Mouse (Mus musculus) c-Kit-positive CD71-positive TER-119-positive erythroid progenitor cells, embryonic 14.5 days (primary cell): ENCODE results near the gene Lacc1.
"Not testable (repeated sequence)": the region's sequence is repeated elsewhere in the genome, so short reads cannot be mapped to it uniquely, and the experiment has no call there.

ENCODE experiments used
- DNase-seq: peaks from one replicate; pipeline ENCODE4 v3.0.0-alpha.2; 2013; ENCODE audit warnings: low spot score

Lacc1 gene

DNA sequence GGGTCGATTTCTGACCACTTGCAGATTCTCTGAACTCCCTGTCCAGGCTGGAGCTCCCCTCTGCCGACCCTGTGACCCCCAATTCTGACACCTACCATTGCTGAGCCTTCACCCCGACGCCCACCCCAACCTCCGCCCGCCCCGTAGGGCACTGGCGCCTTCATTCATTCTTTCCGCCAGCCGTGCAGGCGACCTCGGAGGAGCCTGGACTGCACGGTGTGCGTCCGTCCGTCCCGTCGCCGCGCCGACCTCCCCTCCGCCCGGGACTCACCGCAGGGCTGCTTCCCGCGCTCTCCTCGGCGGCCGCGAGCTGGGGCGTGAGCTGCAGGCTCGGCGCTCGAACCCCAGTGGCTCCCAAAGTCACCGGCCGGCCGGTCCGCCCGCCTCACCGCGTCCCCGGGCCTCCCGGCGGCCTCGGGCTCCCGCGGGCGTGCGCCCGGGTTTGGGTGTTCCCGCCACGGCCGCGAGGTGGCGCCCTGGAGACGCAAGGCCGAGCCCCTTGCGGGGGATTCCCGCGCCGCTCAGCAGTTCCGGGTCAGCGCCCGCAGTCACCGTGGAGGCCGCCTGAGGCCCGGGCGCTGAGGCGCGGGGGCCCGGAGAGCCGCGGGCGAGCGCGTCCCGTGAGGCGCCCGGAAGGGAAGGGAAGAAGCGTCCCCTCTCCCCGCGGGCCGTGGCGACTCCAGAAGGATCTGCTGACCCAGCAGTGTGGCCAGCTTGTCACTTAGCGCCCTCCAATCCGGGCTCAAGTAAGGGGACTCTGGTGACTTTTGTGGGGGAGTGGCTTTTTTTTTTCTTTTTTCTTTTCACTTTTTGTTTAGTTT, at the start of gene Lacc1, which contains the start of gene Ccdc122:
TSS of gene Lacc1 (minus strand) at position 679 of the 821 bp plus-strand sequence.
TSS of gene Ccdc122 (plus strand) at position 547 of the 821 bp plus-strand sequence.
- DNase-seq, result peak; percentile 60

DNA sequence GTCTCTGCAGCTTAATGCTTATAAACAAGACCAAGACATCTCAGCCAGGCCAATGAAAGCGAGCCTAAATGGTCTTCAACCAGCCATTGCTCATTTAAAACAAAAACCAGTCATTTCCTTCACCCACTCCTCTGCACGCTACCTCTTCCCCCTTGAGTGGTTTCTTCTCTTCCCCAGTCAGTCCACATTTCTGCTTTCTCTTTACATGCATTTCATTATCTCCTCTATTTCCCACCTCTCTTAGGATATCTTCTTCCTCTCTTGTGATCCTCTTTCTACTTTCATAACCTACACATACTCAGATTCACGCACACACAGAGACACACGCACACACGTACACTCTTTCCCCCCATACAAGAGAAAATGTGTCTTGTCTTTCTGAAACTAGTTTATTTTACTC, 44.5 kb upstream of the Lacc1 start:
- no peak for DNase-seq

- DNase-seq, result no peak
Observed at GRCm38 (mm10) chr14:77069361-77069760, 32.7 kb upstream of the Lacc1 start.

GRCm38 (mm10) chr14:77053288-77053687, 16.6 kb upstream of the Lacc1 start:
- no peak for DNase-seq

- no peak for DNase-seq
Observed at GRCm38 (mm10) chr14:77037832-77038425, 1.2 kb upstream of the Lacc1 start.

DNA sequence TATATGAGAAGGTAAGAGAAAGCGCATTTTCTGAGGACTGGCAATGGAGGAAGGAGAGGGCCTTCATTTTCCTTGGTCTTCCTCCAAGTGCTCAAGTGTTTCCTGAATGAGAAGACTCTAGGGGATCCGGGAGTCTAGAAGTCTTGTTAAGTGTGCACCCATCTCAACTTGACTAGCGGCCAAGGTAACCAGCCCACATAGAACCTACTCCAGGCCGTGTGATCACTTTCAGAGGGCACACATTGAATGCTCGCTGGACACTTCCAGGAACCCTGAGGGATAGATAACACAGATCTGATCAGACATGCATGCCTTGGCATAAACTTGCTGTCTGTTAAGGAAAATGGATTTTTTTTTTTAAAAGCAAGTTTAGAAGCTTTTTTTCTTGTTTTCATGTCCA, 626 bp upstream of the Lacc1 start:
- no peak for DNase-seq

GRCm38 (mm10) chr14:77034970-77035369, 1.7 kb downstream of the Lacc1 start:
- no peak for DNase-seq

DNA sequence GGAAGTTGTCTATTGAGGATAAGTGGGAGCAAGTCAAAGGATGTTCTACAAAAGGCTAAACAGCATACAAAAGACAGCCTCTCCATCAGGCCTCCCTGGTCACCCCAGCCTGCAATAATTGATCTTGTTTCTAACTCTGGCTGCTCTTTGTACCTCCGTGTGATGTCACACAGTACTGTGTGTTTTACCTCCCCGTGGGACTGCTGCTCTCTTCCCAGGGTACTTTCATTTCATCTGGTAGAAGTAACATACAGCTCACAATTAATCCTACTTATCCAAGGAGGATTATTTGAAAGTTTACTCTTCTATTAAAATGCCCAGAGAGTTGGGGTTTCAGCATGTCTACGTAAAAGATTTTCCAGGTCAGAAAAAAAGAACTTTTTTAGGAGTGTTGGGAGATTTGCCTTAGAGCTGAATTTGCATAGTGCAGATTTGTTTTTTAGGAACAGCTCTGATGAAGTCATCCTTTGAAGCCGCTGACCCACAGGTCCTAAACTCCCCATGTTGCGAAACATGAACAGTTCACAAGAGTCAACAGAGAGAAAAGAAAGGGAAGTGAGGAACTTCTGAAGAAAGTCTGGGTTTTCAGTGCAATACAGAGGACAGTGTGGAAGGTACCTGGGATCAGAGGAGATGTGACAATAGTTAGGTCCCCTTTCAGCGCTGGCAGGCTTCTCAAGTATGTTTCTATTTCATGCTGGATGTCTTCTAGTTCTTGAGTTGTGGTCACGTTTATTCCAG, 2.4 kb downstream of the Lacc1 start:
- no peak for DNase-seq

GRCm38 (mm10) chr14:77033391-77033790, 3.3 kb downstream of the Lacc1 start:
- DNase-seq, result no peak

DNA sequence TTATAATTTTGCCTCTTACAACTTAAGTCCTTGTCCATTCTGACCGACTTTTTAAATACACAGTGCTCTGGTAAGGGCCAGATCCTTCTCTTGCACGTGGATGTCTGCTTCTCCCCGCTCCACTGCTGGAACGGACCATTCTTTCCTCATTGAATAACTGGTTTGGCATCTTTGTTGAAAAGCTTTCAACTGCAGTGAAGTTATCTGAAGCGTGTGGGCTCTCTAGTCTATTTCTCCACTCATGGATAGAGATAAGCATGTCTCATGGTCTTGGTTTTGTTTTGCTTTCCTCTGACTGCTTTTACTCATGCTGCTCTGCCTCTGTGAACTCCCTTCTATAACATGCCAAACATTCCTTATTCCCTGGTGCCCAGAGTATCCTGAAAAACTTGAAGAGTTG, 4.3 kb downstream of the Lacc1 start:
- no peak for DNase-seq

DNA sequence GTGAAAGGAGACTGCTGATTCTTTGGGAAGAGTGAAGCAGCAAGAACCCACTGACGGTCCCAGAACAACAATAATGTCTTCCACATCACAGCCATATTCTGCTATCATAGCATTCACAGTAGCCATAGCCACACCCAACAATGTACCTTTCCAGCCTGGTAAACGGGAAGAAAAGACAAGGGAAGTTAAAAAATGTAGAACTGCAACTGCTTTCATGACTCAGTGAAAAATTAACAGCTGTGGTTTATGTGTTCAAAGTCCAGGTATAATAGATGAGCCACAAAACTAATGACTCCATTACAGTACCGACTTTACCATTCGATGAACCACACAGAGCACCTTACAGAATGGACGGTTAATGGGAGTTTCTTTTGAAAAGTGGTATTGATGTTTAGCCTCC, 5.9 kb downstream of the Lacc1 start:
- DNase-seq, result no peak

DNA sequence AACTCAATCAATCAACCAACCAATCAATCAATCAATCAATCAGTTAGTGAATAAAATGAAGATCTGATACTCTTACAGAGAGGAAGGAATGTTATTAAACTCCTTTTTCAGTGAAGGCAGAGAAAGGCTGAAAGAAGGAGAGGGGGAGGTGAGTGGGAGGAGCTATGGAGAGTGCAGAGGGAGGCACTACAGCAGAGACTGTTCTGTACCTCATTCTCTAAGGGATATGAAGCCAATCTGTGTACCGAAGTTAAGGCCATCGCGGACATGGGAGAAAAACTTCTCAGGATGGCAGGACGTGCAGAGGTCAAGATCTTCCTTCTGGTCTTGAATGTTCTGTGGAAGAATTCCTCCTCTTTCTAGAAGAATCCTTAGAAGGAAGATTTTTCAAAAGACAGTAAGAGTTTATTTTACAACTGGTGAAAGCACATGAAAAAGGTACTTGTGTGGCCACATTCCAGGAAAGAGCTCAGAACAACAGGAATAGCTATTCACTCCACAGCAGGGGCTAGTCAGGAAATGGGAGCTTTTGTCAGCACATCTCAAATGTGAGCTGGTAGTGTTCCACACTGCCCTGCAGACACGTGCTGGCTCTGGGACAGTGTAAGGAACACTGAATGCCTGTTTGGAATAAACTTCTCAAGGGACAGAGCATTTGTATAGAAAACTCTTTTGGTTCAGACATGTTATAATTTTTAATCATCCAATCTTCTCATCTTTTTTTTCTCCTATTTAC, 7.2 kb downstream of the Lacc1 start:
- DNase-seq, result no peak

DNA sequence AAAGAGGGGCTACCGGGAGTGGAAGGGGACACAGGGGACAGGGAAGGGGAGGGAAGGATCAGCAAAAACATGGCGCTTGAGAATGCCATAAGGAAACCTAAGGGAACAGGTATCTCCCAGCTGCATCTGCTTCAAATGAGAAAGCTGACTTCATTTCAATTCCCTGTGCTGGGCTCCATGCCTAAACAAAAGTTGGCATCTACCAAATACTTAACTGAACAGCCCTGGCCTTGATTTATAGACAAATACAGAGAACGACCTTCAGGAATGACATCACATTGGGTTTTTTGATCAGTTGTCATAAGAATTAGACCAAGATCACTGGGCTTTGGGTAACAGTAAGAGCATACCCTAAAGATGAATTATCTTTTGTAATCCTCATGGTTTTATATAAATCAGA, 12.2 kb downstream of the Lacc1 start:
- DNase-seq, result no peak

GRCm38 (mm10) chr14:77017211-77017610, 19.5 kb downstream of the Lacc1 start:
- DNase-seq, result no peak

DNA sequence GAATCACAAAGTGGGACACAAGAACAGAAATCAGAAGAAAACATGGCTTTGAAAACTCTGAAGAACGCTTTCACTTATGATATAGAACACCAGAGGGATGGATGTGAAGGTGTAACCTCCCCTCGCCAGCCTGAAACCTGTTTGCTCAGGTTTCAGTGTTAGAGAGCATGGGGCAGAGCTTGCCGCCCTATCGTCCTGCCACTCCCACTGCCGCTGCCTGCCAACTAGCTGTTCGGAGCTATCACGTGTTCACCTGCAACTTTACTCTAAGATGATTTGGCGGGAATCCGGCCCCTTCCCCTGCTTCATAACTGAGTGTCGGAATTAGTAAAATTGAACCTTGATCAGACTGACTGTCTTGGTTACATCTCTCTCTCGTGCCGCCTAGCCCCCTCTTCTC, 19.9 kb downstream of the Lacc1 start:
- not testable (repeated sequence) for DNase-seq

GRCm38 (mm10) chr14:77011804-77012203, 24.9 kb downstream of the Lacc1 start:
- DNase-seq, result peak; percentile 51

- DNase-seq, result peak; percentile 21
Observed at GRCm38 (mm10) chr14:77008238-77008637, 28.5 kb downstream of the Lacc1 start.

- DNase-seq, result no peak
Observed at GRCm38 (mm10) chr14:77005566-77005965, 31.1 kb downstream of the Lacc1 start.

DNA sequence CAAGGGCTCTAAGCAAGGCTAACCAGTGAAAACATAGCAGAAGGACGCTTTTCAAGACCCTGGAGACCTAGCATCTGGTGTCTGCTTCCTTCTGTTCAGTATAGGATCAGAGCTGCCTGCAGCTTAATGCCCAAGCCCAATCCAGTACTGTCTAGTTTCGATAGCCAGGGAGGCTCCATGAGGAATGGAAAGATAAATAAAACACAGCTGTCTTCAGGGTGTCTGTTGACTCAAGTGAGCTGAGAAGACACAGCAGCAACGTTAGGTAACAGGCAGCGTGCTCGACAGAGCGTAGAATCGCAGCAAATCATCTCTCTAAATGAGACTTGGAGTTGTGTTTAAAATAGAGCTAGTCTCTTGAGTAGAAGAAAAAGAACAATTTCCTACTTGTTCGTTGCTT, 32.0 kb downstream of the Lacc1 start:
- no peak for DNase-seq

- not testable (repeated sequence) for DNase-seq
Observed at GRCm38 (mm10) chr14:76990351-76990750, 46.4 kb downstream of the Lacc1 start.

DNA sequence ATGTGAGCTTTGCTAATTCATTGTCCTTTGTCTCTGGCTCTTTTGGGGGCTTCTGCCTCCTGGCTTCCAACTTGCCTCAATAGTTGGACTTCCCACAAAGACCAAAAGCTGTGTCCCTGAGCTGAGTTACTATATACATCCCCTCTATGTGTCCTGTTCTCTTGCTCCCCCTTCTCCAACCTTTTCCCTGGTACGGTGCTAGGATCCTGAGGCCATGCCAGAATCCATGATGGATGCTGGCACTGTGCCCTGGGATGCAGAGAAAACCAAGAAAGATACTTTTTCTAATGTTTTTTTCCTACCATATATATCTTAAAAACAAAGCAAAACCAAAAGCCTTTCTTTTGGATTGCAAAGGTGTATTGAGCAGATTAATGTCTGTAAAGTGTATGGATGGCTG, 54.9 kb downstream of the Lacc1 start:
- no peak for DNase-seq

DNA sequence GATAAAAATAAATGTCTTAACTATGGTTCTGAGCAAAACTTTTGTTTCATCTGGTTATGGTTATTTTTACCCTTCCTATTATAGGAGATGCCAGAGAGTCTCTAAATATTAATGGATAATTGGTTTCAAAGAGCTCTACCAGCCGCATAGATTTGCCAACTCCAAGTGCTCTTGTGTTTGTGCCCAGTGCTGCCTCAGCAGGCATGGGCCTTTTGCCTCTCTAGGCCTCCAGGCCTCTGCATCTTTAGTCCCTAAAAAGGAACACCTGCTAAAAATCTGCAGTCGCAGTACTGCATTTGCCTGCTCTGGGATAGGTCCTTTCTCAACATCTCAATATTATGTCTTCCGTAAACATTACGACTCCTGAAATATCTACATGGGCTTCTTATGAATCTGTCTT, 55.5 kb downstream of the Lacc1 start:
- DNase-seq, result no peak
